Mouse (Mus musculus) CH12.LX (cell line): Measurements from ENCODE around the gene Cdkn2aip. TPM values are rescaled to one million over a fixed set of nuclear protein-coding genes. Genes with fewer than 3 reads are reported as not detected.

Experiments used
- DNase-seq: peaks from one replicate; pipeline ENCODE4 v3.0.0-alpha.2; 2013; ENCODE audit errors: extremely low read depth
- H3K27ac ChIP-seq: 2 replicates; pipeline ENCODE4 v1.5.1; 2012; ENCODE audit warnings: low read depth, mild to moderate bottlenecking, control low read depth, moderate library complexity; ENCODE audit not compliant: insufficient read depth
- H3K27me3 ChIP-seq: replicated peaks from 2 replicates; pipeline ENCODE3; 2012; ENCODE audit warnings: inconsistent platforms
- H3K36me3 ChIP-seq, 2 experiments: replicated peaks in 1 of 2; 2 replicates each; pipeline versions ENCODE3 to v1.6.1; 2012; ENCODE audit warnings: inconsistent platforms in 1 of 2, low read length in 1 of 2, mild to moderate bottlenecking in 1 of 2, mixed read lengths in 1 of 2, moderate library complexity in 1 of 2; ENCODE audit not compliant: control insufficient read depth in 1 of 2, insufficient read depth in 1 of 2
- H3K4me1 ChIP-seq, 2 experiments: 2 replicates each; pipeline ENCODE4 v1.6.1; 2012; ENCODE audit warnings: inconsistent platforms in 1 of 2, moderate library complexity in 1 of 2; ENCODE audit not compliant: insufficient read depth in 2 of 2, control insufficient read depth in 1 of 2
- H3K4me2 ChIP-seq: 2 replicates; pipeline ENCODE4 v1.6.1; 2012; ENCODE audit warnings: low read depth, mild to moderate bottlenecking, control low read depth; ENCODE audit not compliant: poor library complexity, insufficient read depth, severe bottlenecking
- H3K4me3 ChIP-seq, 3 experiments: fragments of 150-350 bp in 1 of 3; sonication (generic) in 1 of 3; replicated peaks in 1 of 3; 2 replicates each; pipeline versions ENCODE3 to v1.5.1; 2011 to 2012; ENCODE audit warnings: low read depth in 2 of 3, low read length in 2 of 3, mild to moderate bottlenecking in 2 of 3, moderate library complexity in 2 of 3, control low read depth in 1 of 3, improper control_type of control experiment in 1 of 3, inconsistent platforms in 1 of 3, mixed read lengths in 1 of 3; ENCODE audit not compliant: poor library complexity in 1 of 3
- H3K79me2 ChIP-seq: replicated peaks from 2 replicates; pipeline ENCODE4 v1.6.1; 2012; ENCODE audit warnings: mild to moderate bottlenecking, moderate library complexity; ENCODE audit not compliant: control insufficient read depth, poor library complexity, insufficient read depth, severe bottlenecking; ENCODE audit errors: extremely low read depth
- H3K9ac ChIP-seq: 2 replicates; pipeline ENCODE4 v1.6.1; 2012; ENCODE audit warnings: low read depth, mild to moderate bottlenecking, control low read depth, moderate library complexity; ENCODE audit not compliant: insufficient read depth
- H3K9me3 ChIP-seq: replicated peaks from 2 replicates; pipeline ENCODE3; 2012; ENCODE audit warnings: low read length, inconsistent platforms, mixed read lengths
- BHLHE40 ChIP-seq: IDR thresholded peaks from 2 replicates; pipeline ENCODE4 v1.6.1; 2011; ENCODE audit warnings: mild to moderate bottlenecking, low read depth, low read length, improper control_type of control experiment
- E2F4 ChIP-seq: IDR thresholded peaks from 2 replicates; pipeline ENCODE4 v1.6.1; 2011; ENCODE audit warnings: low read depth, low read length, improper control_type of control experiment; ENCODE audit not compliant: insufficient replicate concordance
- GABPA ChIP-seq: IDR thresholded peaks from 2 replicates; pipeline ENCODE4 v1.6.1; 2012; ENCODE audit warnings: low read depth, low read length, improper control_type of control experiment, inconsistent platforms; ENCODE audit not compliant: insufficient replicate concordance
- HCFC1 ChIP-seq: IDR thresholded peaks from 2 replicates; pipeline ENCODE4 v1.6.1; 2012; ENCODE audit warnings: low read depth, mild to moderate bottlenecking, inconsistent platforms, low read length, improper control_type of control experiment
- JUND ChIP-seq: conservative IDR thresholded peaks from 2 replicates; pipeline ENCODE4 v1.6.1; 2011; ENCODE audit warnings: low read depth, low read length, improper control_type of control experiment
- MEF2A ChIP-seq: IDR thresholded peaks from 2 replicates; pipeline ENCODE4 v1.6.1; 2014; ENCODE audit warnings: low read depth, mild to moderate bottlenecking, inconsistent platforms, low read length, improper control_type of control experiment, borderline replicate concordance
- MXI1 ChIP-seq: IDR thresholded peaks from 2 replicates; pipeline ENCODE4 v1.6.1; 2011; ENCODE audit warnings: mild to moderate bottlenecking, low read depth, low read length, improper control_type of control experiment
- NRF1 ChIP-seq: IDR thresholded peaks from 2 replicates; pipeline ENCODE4 v1.6.1; 2014; ENCODE audit warnings: low read depth, mild to moderate bottlenecking, inconsistent platforms, low read length, improper control_type of control experiment, moderate library complexity
- PAX5 ChIP-seq: IDR thresholded peaks from 2 replicates; pipeline ENCODE4 v1.6.1; 2012; ENCODE audit warnings: low read length, inconsistent platforms, mixed read lengths
- POLR2A ChIP-seq: IDR thresholded peaks from 2 replicates; pipeline ENCODE4 v1.6.1; 2011; ENCODE audit warnings: low read depth, mild to moderate bottlenecking, improper control_type of control experiment, low read length
- RAD21 ChIP-seq: IDR thresholded peaks from 2 replicates; pipeline ENCODE4 v1.6.1; 2011; ENCODE audit warnings: low read depth, mild to moderate bottlenecking, low read length, improper control_type of control experiment, moderate library complexity
- RCOR1 ChIP-seq: conservative IDR thresholded peaks from 2 replicates; pipeline ENCODE4 v1.6.1; 2012; ENCODE audit warnings: low read depth, mild to moderate bottlenecking, inconsistent platforms, low read length, improper control_type of control experiment
- SIN3A ChIP-seq: IDR thresholded peaks from 2 replicates; pipeline ENCODE4 v1.6.1; 2012; ENCODE audit warnings: low read length, improper control_type of control experiment, inconsistent platforms
- SMC3 ChIP-seq: IDR thresholded peaks from 2 replicates; pipeline ENCODE4 v1.6.1; 2011; ENCODE audit warnings: low read depth, low read length, improper control_type of control experiment
- TBP ChIP-seq: conservative IDR thresholded peaks from 2 replicates; pipeline ENCODE4 v1.6.1; 2011; ENCODE audit warnings: low read depth, low read length, improper control_type of control experiment
- TCF12 ChIP-seq: IDR thresholded peaks from 2 replicates; pipeline ENCODE4 v1.6.1; 2014; ENCODE audit warnings: low read depth, mild to moderate bottlenecking, inconsistent platforms, low read length, improper control_type of control experiment
- UBTF ChIP-seq: IDR thresholded peaks from 2 replicates; pipeline ENCODE4 v1.6.1; 2012; ENCODE audit warnings: low read depth, mild to moderate bottlenecking, inconsistent platforms, low read length, improper control_type of control experiment, moderate library complexity
- USF2 ChIP-seq: conservative IDR thresholded peaks from 2 replicates; pipeline ENCODE4 v1.6.1; 2011; ENCODE audit warnings: low read depth, low read length, improper control_type of control experiment
- ZKSCAN1 ChIP-seq: IDR thresholded peaks from 2 replicates; pipeline ENCODE4 v1.6.1; 2012; ENCODE audit warnings: low read depth, inconsistent platforms, low read length, improper control_type of control experiment, borderline replicate concordance
- ZMIZ1 ChIP-seq: IDR thresholded peaks from 2 replicates; pipeline ENCODE4 v1.6.1; 2012; ENCODE audit warnings: low read depth, mild to moderate bottlenecking, inconsistent platforms, low read length, improper control_type of control experiment
- dilution Hi-C: fragments of 300-500 bp; cut with MboI; formaldehyde crosslinking; loops from 2 replicates; pipeline ENCODE4 v1.14.3; 2020; ENCODE audit warnings: low sequenced_read_pairs; ENCODE audit not compliant: extremely low pct_unique_long_range_greater_than_20kb, extremely low pct_ligation_motif_present
- in situ Hi-C: fragments of 300-500 bp; cut with MboI; formaldehyde crosslinking; loops from 3 replicates; pipeline ENCODE4 v1.14.3; 2019; ENCODE audit warnings: low sequenced_read_pairs, low pct_ligation_motif_present, low pct_unique_long_range_greater_than_20kb, mixed read lengths
- polyA plus RNA-seq: library from polyadenylated mRNA; unstranded; fragments of >175 nt; gene quantifications from 2 replicates; pipeline ENCODE4 v1.2.1, GENCODE M21; 2012; ENCODE audit warnings: low read depth; ENCODE audit not compliant: insufficient read length
- total RNA-seq, 2 experiments: library from RNA; depleted of rRNA; stranded (reverse); fragments of 300-350 nt in 1 of 2; fragments of >200 nt in 1 of 2; gene quantifications; 2 replicates each; pipeline ENCODE4 v1.2.3; 2012 to 2014

The Cdkn2aip gene
- total and polyA plus RNA-seq, 3 experiments = 7.1 to 15.5 (median 8.7) TPM

GRCm38 (mm10) chr8:47729324-47729723 lies 15.6 kb upstream of the Cdkn2aip start:
- Histone ChIP-seq H3K36me3 (no peaks in the 10 kb centered on the region), H3K27ac (no peak overlapping the region), H3K9me3 (peaks cover 2% of the 10 kb centered on the region), H3K4me3 (no peak overlapping the region), H3K9ac (no peak overlapping the region), H3K27me3 (no peaks in the 10 kb centered on the region), H3K79me2 (no peaks in the 10 kb centered on the region), H3K4me1 (no peaks in the 10 kb centered on the region), H3K4me2 (no peak overlapping the region)
- TF ChIP-seq RCOR1 = no peak
- DNase-seq = no peak
- dilution Hi-C loops (no loop called here), in situ Hi-C loops (no loop called here)

- no peak for DNase-seq
- dilution Hi-C loops = no loop called here
- in situ Hi-C loops = no loop called here
These were observed 13.2 kb upstream of the Cdkn2aip start for GRCm38 (mm10) chr8:47726945-47727344.

GRCm38 (mm10) chr8:47721609-47722008 lies 7.9 kb upstream of the Cdkn2aip start:
- in situ Hi-C loops = no loop called here
- Histone ChIP-seq H3K4me3 (no peak overlapping the region), H3K27me3 (no peaks in the 10 kb centered on the region), H3K4me1 (no peaks in the 10 kb centered on the region; a peak in 1 of 4 replicates), H3K4me2 (no peak overlapping the region), H3K9me3 (peaks cover 2% of the 10 kb centered on the region), H3K79me2 (no peaks in the 10 kb centered on the region), H3K36me3 (no peaks in the 10 kb centered on the region), H3K27ac (no peak overlapping the region), H3K9ac (no peak overlapping the region)
- no peak for DNase-seq
- TF ChIP-seq SIN3A = no peak
- dilution Hi-C loops = no loop called here

More at GRCm38 (mm10) chr8:47726945-47727344, 13.2 kb upstream of the Cdkn2aip start:
- H3K4me1 ChIP-seq = no peaks in the 10 kb centered on the region
- H3K9ac ChIP-seq = no peak overlapping the region
- no peak overlapping the region for H3K27ac ChIP-seq
- H3K27me3 ChIP-seq = no peaks in the 10 kb centered on the region
- TF ChIP-seq ZMIZ1 (no peak), E2F4 (no peak), PAX5 (no peak), JUND (no peak), UBTF (no peak), ZKSCAN1 (no peak), BHLHE40 (no peak), MEF2A (no peak), GABPA (no peak), TBP (no peak), HCFC1 (no peak), USF2 (no peak), SIN3A (no peak), MXI1 (no peak), POLR2A (no peak), RCOR1 (no peak), RAD21 (no peak), NRF1 (no peak), TCF12 (no peak), SMC3 (no peak)
- H3K9me3 ChIP-seq = peaks cover 2% of the 10 kb centered on the region
- no peaks in the 10 kb centered on the region for H3K36me3 ChIP-seq
- no peak overlapping the region for H3K4me3 ChIP-seq
- no peaks in the 10 kb centered on the region for H3K79me2 ChIP-seq
- no peak overlapping the region for H3K4me2 ChIP-seq
